ENCODE assay signal across 19 mouse cellular contexts in genomic region chr7:120271135-120271991, GRCm38 (mm10). TPM values are rescaled to one million over a fixed set of nuclear protein-coding genes. Genes with fewer than 3 reads are reported as not detected.
"Had no signal": no experiment of that assay in that cellular context is flagged by ENCODE, and none has a peak within 500 bp of the region (broad histone marks: within the 10 kb centered on the region; RNA-seq: fewer than 3 reads in every experiment).

No protein-coding gene starts in this region.

- H3K4me2 ChIP-seq: limb, embryonic 13.5 days; midbrain, embryonic 12.5 days; neural tube, embryonic 13.5 days; stomach, embryonic 15.5 days had no signal

- H3K27ac ChIP-seq: limb, embryonic 13.5 days; liver, embryonic 14.5 days; midbrain, embryonic 12.5 days; neural tube, embryonic 13.5 days; stomach, embryonic 15.5 days had no signal

- H3K4me1 ChIP-seq: limb, embryonic 13.5 days; midbrain, embryonic 12.5 days; neural tube, embryonic 13.5 days; stomach, embryonic 15.5 days had no signal

- DNase-seq: lung, adult 18-20 months; thymus, adult 2 months; thymus, postnatal 25 days had no signal

- H3K4me3 ChIP-seq: limb, embryonic 13.5 days; midbrain, embryonic 12.5 days; neural tube, embryonic 13.5 days; stomach, embryonic 15.5 days had no signal

- H3K9ac ChIP-seq: limb, embryonic 13.5 days; liver, embryonic 14.5 days; midbrain, embryonic 12.5 days; neural tube, embryonic 13.5 days; stomach, embryonic 15.5 days had no signal

- H3K27me3 ChIP-seq: limb, embryonic 13.5 days; midbrain, embryonic 12.5 days; neural tube, embryonic 13.5 days; stomach, embryonic 15.5 days had no signal

- H3K36me3 ChIP-seq: limb, embryonic 13.5 days; midbrain, embryonic 12.5 days; neural tube, embryonic 13.5 days; stomach, embryonic 15.5 days had no signal

- H3K9me3 ChIP-seq: limb, embryonic 13.5 days; midbrain, embryonic 12.5 days; neural tube, embryonic 13.5 days; stomach, embryonic 15.5 days had no signal

RNA-seq across cellular contexts. Expression of gene Abca15, which starts 57.1 kb away (rescaled TPM):
- total RNA-seq: left cerebral cortex, adult 18-20 months; left cerebral cortex, postnatal 10 days; left cerebral cortex, postnatal 4 days; liver, adult 2 months; megakaryocyte-erythroid progenitor cell, adult 5-6 weeks had no signal
- polyA plus RNA-seq: kidney, embryonic 14.5 days; large intestine, adult 2 months; limb, embryonic 13.5 days; liver, adult 2 months; liver, embryonic 14.5 days; lung, embryonic 16.5 days; midbrain, embryonic 12.5 days; midbrain, embryonic 16.5 days; neural tube, embryonic 13.5 days; spleen, adult 2 months; stomach, embryonic 15.5 days; thymus, adult 2 months; urinary bladder, adult 2 months had no signal
